Mouse (Mus musculus) cerebellum, adult (tissue): ENCODE results near the gene Herc1.
A peak's percentile ranks its signal among the peaks of the same experiment; 100 is the strongest.
"Not testable (repeated sequence)": the region's sequence is repeated elsewhere in the genome, so short reads cannot be mapped to it uniquely, and the experiment has no call there.

ENCODE experiments used
- ATAC-seq: cut with Nextera tagmentation; 2 replicates; pipeline ENCODE4 v1.9.2; 2017; ENCODE audit warnings: mild to moderate bottlenecking, moderate library complexity, mixed read lengths; ENCODE audit not compliant: insufficient number of reproducible peaks, low FRiP score, low TSS enrichment

Herc1 gene

DNA sequence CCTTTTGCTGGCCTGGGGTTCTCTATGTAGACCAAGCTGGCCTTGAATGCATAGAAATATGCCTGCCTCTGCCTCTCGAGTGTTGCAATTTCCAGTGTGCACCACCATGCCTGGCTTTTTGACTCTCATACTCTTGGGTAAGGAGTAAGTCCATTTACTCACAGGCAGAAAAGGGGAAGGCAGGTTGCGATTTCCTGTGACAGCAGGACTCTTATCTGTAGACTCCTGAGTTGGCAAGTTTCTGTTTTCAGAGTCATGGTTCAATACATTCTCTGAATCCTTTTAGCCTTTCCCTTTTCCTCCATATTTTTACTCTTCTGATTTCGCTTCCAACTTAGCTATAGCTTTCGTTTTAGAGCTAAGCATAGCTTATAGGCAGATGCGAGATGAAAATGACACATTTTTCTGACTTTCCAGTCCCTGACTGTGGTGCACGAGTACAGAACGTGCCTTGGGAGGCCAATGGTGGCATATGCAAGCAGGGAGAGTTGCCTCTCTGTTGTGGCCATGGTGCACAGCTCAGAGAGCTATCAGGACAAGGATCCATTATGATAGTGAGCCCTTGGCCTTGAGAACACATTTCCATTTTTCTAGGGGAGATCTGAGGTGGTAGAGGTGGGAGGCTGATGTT lies 2.7 kb upstream of the Herc1 start:
- no peak for ATAC-seq

DNA sequence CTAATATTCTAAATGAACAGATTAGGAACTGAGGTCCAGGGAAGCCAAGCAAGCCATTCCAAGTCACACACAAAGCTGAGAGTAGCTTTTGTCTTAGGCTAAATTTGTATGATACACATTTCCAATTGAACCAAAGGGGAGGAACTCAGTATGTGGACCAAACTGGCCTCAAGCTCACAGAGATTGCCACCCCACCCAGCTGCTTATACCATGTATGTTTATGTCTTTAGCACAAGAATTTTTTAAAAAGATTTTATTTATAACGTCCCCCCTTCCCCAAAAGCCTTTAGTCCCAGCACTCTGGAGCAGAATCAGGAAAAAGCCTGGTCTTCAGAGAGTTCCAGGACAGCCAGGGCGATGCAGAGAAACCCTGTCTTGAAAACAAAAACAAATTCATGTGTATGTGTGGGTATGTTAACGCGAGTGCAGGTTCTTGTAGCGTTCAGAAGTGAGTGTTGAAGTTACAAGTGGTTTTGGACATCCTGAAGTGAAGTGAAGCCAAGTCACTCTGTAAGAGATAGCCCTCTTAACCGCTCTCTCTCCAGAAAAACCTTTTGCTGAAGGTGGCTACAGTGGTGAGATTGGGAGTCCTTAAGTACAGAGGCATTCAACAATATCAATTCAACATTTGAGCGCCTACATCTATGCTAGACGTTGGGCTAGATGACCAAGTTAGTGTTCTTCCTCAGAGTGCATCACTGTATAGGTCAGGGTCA lies 948 bp upstream of the Herc1 start:
- no peak for ATAC-seq

DNA sequence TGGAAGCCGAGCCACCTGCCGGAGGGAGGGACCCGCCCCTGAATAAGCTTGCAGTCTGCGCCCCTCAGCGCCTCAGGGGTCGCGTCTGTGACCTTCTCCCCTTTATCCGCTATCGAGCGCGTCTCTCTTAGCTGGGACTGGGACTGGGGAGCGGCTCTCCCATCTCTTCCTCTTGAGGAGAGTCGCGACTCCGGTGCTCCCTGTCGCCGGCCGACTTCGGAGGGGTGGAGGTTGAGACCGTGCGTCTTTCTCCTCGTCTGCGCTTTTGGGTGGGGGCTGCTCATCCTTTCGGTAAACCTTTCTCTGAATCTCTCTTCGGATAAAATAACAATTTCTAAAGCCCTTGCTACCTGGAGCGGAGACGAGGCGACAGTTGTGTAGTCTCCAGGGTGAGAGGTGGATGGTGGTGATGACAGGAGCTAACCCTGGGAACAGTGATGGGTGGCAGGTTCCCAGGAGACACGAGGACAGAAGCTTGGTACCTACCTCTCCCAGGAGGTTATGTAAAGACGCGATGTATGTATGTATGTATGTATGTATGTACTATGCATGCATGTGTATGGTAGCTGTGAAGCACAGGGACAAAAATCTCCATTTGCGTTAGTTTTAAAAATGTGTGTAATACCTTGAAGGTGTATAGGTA lies 659 bp downstream of the Herc1 start:
- ATAC-seq, result 0 out of 2 replicates have a peak, but pooled peaks have one; percentile 43

DNA sequence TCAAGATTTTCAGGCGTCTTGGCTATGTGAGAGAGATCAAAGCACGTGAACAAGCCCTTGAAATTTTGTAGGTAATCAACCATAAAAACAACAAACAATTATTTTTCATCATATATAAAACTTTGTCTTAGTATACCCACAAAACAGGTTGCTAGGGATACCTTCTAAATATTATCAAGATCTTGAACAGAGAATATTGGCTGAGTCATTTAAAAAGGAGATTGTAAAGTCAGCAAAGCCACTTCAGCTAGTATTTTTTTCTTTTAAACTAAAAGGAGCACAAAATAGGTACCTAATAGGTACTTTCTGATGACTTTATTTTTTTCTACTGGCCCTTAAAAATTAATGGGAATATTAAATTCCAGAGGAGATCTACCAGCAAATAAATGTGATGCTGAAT lies 2.5 kb downstream of the Herc1 start:
- ATAC-seq, result no peak

DNA sequence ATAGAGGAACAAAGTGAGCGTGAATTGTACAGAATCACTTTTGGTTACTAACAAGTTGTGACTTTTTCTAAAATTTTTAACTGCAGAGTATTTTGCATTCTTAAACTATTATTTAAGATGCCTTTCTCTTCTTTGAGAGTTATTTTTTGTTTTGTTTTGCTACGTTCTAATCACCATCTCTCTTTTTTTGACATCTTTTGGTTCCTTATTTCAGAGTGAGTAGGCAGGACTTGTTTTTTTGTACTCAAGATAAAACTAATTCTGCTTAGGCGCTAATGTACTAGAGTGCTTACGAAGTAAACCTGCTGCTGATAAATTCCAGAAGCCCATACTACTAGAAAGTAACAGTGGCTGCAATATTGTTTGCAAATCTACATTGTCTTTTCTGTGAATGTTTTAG lies 8.9 kb downstream of the Herc1 start:
- no peak for ATAC-seq

DNA sequence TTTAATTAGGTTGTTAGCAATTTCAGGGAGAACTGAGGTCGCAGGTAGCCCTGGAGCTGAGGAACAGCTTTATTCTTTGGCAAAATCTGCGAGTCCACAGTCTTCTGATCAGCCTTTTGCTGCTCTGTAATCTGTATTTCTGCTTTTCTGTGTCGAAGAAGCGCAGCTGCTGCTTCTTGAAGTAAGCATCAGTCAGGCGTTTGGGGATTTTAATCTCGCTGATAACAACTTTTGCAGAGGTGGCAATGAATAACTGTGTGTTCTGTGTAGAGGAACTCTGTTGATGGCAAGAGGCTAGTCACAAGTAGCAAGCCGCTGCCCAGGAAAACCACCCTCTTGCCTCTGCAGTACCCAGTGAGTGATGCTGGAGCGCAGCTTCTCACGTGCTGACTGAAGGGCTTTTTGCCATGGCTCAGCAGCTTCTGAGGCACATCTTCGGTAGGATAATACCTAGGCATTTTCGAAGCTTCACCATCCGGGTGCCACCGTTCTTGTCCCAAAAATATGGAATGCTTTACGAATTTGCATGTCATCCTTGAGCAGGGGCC lies 10.0 kb downstream of the Herc1 start:
- no peak for ATAC-seq

DNA sequence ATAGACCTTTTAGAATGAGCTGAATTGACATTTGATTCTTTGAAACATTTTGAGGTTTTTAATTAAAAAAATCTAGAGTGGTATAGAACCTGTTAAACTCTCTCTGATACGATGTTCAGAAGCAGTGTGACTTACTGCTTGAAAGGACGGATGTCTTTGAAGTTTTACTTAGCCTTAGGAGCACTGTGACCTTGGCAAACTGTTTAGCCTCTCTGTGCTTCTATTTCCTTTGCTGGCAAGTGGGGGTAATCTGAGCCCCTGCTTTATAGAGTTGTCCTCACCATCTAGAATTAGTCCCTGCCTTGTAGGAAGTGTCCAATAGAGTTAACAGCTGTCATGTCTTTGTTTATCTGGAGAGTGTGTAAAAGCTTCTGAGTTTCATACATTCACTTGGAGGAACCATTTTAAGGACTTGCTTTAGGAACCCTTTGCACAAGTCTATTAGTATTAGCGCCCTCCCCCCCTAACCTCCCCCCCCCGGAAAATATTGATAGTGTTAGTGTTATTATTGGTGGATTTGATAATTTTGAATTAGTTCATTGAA lies 18.7 kb downstream of the Herc1 start:
- no peak for ATAC-seq

DNA sequence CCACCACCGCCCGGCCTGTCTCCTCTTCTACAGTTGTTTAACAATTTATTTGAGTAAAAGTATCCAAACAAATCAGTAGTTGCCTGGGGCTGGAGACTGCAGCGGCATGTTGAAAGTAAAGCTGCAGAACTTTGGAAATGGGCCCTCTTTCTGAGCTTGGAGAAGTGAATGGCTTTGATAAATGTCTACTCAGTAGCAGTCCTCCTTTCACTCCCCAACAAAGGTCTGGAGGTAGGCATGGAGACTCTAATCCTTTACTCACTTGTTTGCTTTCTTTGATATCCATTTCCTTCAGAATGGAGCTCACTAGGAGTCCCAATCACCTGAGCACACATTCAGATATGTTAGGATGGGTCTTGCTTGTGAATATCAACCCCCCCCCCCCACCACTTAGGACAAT lies 20.1 kb downstream of the Herc1 start:
- no peak for ATAC-seq

DNA sequence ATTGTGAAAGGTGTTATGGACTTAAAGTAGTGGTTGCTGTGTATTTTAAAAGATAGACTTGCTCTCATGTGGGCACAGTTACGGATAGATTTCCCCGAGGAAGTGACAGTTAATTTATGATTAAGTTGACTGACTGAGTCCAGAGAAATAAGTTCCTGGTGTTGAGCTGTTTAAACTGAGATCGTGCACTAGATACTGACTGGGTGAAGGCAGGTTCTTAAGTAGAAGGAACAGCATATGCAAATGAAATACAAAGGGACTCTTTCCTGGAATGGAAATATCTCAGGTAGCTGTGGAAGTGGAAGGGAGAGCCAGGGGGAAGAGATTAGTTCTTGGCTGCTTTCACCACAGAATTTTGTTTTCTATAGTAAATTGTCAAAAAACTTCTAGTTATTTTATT lies 20.6 kb downstream of the Herc1 start:
- ATAC-seq, result no peak

DNA sequence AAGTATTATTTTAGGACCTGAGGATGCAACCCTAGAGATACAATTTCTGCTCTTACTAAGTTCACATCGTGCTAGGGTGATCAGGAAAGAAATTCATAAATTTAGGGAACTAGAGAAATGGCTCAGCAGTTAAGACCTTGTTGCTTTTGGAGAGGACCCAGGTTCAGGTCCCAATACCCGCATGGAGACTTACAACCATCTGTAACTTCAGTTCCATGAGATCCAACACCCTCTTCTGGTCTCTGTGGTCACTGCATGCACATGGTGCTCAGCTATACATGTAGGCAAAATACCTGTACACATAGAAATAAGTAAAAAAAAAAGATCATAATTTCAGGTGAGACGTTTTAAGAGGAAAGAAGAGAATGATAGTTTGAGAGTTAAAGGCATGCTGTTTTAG lies 23.2 kb downstream of the Herc1 start:
- ATAC-seq, result no peak

DNA sequence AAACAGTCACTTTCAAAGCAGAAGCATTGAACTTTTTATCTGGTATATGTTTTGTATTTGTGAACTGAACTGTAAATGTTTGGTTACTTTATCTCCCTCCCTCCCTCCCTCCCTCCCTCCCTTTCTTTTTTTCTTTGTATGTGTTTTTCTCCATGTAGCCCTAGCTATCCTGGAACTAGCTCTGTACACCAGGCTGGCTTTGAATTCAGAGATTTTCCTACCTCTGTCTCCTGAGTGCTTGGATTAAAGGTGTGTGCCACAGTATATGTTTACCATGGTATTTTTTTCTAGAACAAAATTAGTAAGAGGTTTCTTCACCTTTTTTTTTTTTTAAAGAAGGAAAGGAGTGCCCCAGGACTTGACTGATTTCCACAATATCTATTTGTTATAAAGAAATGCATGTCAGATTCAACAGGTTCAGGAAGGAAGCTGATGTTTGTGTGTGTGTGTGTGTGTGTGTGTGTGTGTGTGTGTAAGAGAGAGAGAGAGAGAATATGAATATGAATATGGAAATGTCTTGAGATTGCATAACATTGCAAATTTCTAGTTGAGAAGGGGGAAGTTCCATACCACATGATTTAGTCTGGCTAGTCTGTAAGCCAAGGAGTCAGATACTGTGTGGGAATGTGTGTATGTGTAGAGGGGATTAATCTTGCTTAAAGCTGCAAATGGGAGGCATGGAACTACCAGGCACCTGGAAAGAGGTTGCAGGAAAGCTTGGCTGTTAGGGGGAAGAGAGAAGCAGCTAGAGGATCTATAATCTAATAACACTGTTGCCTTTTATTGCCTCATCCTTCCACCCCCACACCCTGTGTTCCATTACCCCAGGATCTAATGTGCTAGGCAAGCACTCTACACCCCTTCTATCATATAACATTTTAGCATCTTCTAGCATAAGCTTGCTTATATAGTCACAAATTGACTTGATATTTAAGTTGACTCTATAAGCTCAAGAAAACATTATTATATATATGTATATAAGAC lies 24.5 kb downstream of the Herc1 start:
- no peak for ATAC-seq

DNA sequence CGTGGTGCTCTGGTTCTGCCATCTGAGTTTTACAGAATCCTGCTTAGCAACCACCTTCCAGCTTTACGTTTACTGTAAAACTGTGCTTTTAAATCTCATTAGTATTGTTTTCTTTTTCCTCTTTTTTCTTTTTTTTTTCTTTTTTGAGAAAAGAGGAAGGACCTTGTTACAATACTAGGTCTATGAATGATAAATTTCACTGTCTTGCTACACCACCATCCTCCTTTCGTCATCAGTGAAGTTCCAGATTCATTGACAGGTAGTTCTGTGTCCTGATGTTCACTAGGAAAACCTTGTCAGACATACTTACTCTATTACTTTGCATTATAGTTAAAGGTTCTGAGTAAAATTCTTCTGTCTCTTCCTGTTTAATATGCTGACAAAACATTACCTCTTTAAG lies 33.2 kb downstream of the Herc1 start:
- ATAC-seq, result no peak

DNA sequence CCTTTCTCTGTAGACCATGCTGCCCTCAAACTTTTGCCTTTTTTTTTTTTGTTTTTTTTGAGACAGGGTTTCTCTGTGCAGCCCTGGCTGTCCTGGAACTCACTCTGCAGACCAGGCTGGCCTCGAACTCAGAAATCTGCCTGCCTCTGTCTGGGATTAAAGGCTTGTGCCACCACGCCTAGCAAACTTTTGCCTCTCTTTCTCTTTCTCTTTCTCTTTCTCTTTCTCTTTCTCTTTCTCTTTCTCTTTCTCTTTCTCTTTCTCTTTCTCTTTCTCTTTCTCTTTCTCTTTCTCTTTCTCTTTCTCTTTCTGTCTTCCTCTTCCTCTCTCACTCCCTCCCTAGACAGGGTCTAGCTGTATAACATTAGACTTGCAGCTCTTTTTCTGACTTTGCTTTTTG lies 40.1 kb downstream of the Herc1 start:
- ATAC-seq, result not testable (repeated sequence)

DNA sequence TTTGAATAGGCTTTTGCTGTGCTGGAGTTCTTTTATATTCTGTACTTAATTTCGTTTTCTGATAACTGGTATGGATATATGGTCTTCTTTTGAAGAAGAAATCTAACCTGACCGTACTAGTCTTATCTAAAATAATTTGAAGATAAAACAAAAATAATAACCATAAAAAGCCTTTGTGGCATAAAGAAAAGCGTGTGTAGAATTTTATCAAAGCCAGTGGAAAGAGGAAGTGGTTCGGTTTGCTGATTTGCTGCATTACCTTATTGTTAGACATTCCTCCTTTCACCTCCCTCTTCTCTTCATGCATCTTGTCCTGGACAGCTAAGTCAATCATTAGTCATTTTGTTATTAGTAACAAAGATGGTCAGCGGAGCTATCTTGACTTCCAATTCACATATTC lies 43.1 kb downstream of the Herc1 start:
- ATAC-seq, result no peak

DNA sequence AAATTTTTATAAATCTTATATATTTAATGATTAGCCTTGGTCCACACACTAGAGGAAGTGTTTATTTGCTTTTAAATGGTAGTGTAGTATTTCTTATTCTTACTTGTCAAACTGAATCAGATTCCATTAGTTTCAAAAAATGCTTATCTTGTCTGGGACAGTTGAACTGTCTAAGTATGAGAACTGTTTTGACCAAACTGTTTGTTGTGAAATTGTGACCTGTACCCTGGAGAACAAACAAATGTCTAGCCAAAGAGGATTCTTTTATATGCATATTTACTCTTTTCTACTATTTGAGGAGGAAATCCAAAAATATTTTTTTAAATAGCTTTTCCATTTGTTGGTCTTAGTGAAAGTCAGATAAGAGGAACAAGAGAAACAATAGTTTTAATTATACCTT lies 73.2 kb downstream of the Herc1 start:
- no peak for ATAC-seq

DNA sequence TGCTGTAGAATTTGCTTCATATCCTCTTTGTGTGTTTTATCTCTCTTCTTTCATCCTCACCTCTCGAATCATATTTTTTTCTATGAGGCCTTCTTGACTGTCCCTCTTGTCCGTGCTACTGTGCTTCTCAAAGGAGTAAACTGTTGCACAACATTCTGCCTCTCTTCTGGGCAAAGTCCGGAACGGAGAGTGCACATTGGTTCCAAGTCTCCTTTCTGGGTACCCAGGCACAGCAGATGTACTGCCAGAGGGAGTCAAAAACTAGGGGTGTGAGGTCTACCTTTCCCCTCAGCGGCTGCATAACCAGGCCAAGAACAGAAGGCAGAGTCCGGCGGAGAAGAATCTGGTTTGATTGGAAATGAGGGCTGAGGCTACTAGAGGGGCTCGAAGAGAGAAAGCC lies 89.8 kb downstream of the Herc1 start:
- no peak for ATAC-seq

DNA sequence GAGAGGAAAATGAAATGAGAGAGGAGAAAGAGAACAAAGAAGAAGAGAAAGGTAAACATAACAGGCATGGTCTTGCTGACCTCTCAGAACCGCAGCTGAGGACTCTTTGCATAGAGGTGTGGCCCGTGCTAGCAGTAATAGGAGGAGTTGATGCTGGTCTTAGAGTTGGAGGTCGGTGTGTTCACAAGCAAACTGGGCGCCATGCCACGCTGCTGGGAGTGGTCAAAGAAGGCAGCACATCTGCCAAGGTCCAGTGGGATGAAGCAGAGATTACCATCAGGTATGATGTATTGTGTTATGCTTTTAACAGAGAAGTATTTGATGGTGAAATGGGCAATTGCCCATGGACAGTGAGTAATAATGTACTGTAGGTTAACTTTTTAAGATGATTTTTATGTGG lies 98.0 kb downstream of the Herc1 start:
- no peak for ATAC-seq

DNA sequence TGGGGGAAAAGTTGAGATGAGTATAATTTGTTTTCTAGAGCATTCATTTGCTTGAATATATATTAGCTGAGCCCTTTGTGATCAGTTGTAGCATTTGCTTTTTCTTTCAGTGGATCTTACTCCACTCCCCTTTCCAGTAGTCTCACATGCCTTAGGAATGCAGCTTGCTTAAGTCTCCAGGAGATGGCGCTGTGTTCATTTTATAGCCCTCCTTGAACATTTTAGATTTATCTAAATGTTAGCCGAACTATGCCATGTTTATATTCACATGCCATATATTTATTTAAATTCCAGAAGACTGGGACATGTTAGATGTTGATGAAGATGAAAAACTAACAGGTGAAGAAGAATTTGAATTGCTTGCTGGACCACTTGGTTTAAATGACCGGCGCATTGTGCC lies 114.8 kb downstream of the Herc1 start:
- no peak for ATAC-seq

DNA sequence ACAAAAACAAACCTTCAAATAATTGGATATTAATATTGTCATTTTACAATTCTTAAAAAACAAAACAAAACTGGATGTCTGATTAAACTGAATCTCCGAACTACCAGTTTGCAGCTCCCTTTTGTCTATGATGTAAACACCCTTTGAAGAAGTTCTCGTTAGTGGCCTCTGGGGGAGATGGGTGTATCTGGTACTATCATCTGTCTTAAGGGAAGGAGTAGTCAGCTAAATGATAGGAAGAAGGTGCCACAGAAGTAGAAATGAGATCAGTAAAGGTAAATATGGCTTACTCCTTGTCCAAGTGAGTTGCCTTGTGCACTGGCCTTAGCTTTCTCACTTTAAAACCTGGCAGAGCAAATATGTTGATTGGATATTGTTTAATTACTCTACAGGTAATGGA lies 127.5 kb downstream of the Herc1 start:
- no peak for ATAC-seq

DNA sequence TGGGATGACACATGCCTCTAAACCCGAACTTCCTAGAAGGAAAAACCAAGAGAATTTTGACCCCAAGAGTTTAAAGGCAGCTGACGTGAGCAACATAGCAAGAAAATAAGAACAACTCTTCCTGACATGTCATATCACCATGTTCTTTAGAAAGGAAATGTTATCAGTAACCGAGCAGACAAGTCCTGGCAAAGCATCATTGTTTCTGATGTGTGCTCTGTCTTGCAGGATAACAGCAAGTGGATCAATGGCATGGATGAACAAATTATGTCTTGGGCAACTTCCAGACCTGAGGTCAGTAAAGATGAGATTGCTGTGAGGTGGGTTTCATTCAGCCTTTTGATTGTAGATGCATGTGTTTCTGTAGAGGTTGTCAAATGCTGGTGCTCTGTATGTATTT lies 133.2 kb downstream of the Herc1 start:
- ATAC-seq, result no peak
